Mouse (Mus musculus) heart, embryonic 11.5 days (tissue): ENCODE data around the gene C130026I21Rik. TPM values are rescaled to one million over a fixed set of nuclear protein-coding genes. Genes with fewer than 3 reads are reported as not detected.
"Not testable (repeated sequence)": the region's sequence is repeated elsewhere in the genome, so short reads cannot be mapped to it uniquely, and the experiment has no call there.

Experiments
- ATAC-seq: fragments of 200-750 bp; cut with Nextera tagmentation; replicated peaks from 2 replicates; pipeline ENCODE4 v1.8.0; 2017; ENCODE audit warnings: moderate library complexity; ENCODE audit not compliant: insufficient number of reproducible peaks, low FRiP score, low TSS enrichment
- H3K27ac ChIP-seq: fragments of 300-500 bp; sonication (generic); 2 replicates; pipeline ENCODE4 v1.5.1; 2014; ENCODE audit warnings: mild to moderate bottlenecking, low read depth, low read length
- H3K27me3 ChIP-seq: fragments of 300-500 bp; sonication (generic); 2 replicates; pipeline ENCODE4 v1.6.1; 2014; ENCODE audit warnings: mild to moderate bottlenecking, low read length, mixed read lengths; ENCODE audit not compliant: control insufficient read depth, insufficient read depth
- H3K36me3 ChIP-seq: fragments of 300-500 bp; sonication (generic); 2 replicates; pipeline ENCODE4 v1.6.1; 2014; ENCODE audit warnings: mild to moderate bottlenecking, low read length, moderate library complexity, mixed read lengths; ENCODE audit not compliant: control insufficient read depth, insufficient read depth
- H3K4me1 ChIP-seq: fragments of 300-500 bp; sonication (generic); 2 replicates; pipeline ENCODE4 v1.6.1; 2014; ENCODE audit warnings: low read length; ENCODE audit not compliant: control insufficient read depth, insufficient read depth
- H3K4me2 ChIP-seq: fragments of 300-500 bp; sonication (generic); 2 replicates; pipeline ENCODE4 v1.6.1; 2014; ENCODE audit warnings: mild to moderate bottlenecking, moderate library complexity
- H3K4me3 ChIP-seq: fragments of 300-500 bp; sonication (generic); 2 replicates; pipeline ENCODE4 v1.5.1; 2014; ENCODE audit warnings: low read depth, low read length
- H3K9ac ChIP-seq: fragments of 300-500 bp; sonication (generic); 2 replicates; pipeline ENCODE4 v1.6.1; 2014; ENCODE audit warnings: mild to moderate bottlenecking, low read depth, low read length, moderate library complexity
- H3K9me3 ChIP-seq: fragments of 300-500 bp; sonication (generic); replicated peaks from 2 replicates; pipeline ENCODE4 v1.6.1; 2016; ENCODE audit warnings: low read length; ENCODE audit not compliant: control insufficient read depth
- WGBS: fragments of 180-500 bp; shearing (Covaris S2); extraction: QIAGEN DNeasy Blood & Tissue Kit; methylation state at CpG from one replicate; pipeline ENCODE4 v1.1.7; 2014; ENCODE audit not compliant: insufficient replicate concordance; 5-methylcytosine and 5-hydroxymethylcytosine counted together
- polyA plus RNA-seq: library from polyadenylated mRNA; unstranded; fragments of >200 nt; fragmentation: Nextera tagmentation; extraction: Ambion mirVana; gene quantifications from 2 replicates; pipeline ENCODE4 v1.2.1, GENCODE M21; 2014

C130026I21Rik gene
- polyA plus RNA-seq, 1 experiment from 2014 or later: not detected

GRCm38 (mm10) chr1:85244941-85245340 is 25.4 kb downstream of the C130026I21Rik start:
- 66% methylated on average over 3 of the region's 4 CpGs for WGBS
- not testable (repeated sequence) for H3K9ac ChIP-seq

GRCm38 (mm10) chr1:85243023-85243422 is 27.3 kb downstream of the C130026I21Rik start:
- not testable (repeated sequence) for H3K4me3 ChIP-seq, H3K27ac ChIP-seq, H3K4me2 ChIP-seq, H3K9ac ChIP-seq, H3K4me1 ChIP-seq, ATAC-seq, H3K36me3 ChIP-seq, H3K27me3 ChIP-seq
- WGBS: 59% methylated on average over 2 of the region's 2 CpGs
- H3K9me3 ChIP-seq: peaks cover 33% of the 10 kb centered on the region

More at GRCm38 (mm10) chr1:85244941-85245340, 25.4 kb downstream of the C130026I21Rik start:
- not testable (repeated sequence) for H3K4me3 ChIP-seq, H3K27me3 ChIP-seq, H3K4me1 ChIP-seq, H3K4me2 ChIP-seq, ATAC-seq, H3K36me3 ChIP-seq, H3K27ac ChIP-seq
- H3K9me3 ChIP-seq: peaks cover 28% of the 10 kb centered on the region

GRCm38 (mm10) chr1:85239018-85239775 is 31.2 kb downstream of the C130026I21Rik start:
- not testable (repeated sequence) for ATAC-seq, H3K9ac ChIP-seq, H3K4me2 ChIP-seq, H3K4me1 ChIP-seq, H3K27me3 ChIP-seq, H3K36me3 ChIP-seq, H3K4me3 ChIP-seq, H3K27ac ChIP-seq
- WGBS: 67% methylated on average over 4 of the region's 4 CpGs
- H3K9me3 ChIP-seq: peaks cover 20% of the 10 kb centered on the region

- not testable (repeated sequence) for H3K27ac ChIP-seq, H3K27me3 ChIP-seq, H3K4me2 ChIP-seq, H3K36me3 ChIP-seq, H3K4me1 ChIP-seq, H3K9ac ChIP-seq, ATAC-seq, H3K4me3 ChIP-seq, H3K9me3 ChIP-seq
- WGBS: 38% methylated on average over 1 of the region's 2 CpGs
These were observed 63.8 kb downstream of the C130026I21Rik start for GRCm38 (mm10) chr1:85206531-85206930.

- not testable (repeated sequence) for H3K9ac ChIP-seq, H3K4me2 ChIP-seq, H3K9me3 ChIP-seq, H3K4me1 ChIP-seq, H3K4me3 ChIP-seq, H3K27ac ChIP-seq, H3K27me3 ChIP-seq, ATAC-seq, H3K36me3 ChIP-seq
- 70% methylated on average over 3 of the region's 4 CpGs for WGBS
These were observed 70.8 kb downstream of the C130026I21Rik start for GRCm38 (mm10) chr1:85199523-85199922.

GRCm38 (mm10) chr1:85198647-85199350 is 71.6 kb downstream of the C130026I21Rik start:
- H3K36me3 ChIP-seq, H3K4me2 ChIP-seq, ATAC-seq, H3K4me1 ChIP-seq, H3K27me3 ChIP-seq, H3K9ac ChIP-seq, H3K4me3 ChIP-seq, H3K9me3 ChIP-seq, H3K27ac ChIP-seq: not testable (repeated sequence)

GRCm38 (mm10) chr1:85196732-85197131 is 73.6 kb downstream of the C130026I21Rik start:
- not testable (repeated sequence) for H3K36me3 ChIP-seq, H3K4me2 ChIP-seq, H3K9me3 ChIP-seq, ATAC-seq, H3K27me3 ChIP-seq, H3K27ac ChIP-seq, H3K9ac ChIP-seq, H3K4me1 ChIP-seq, H3K4me3 ChIP-seq
- WGBS: 57% methylated on average over 4 of the region's 4 CpGs

- not testable (repeated sequence) for H3K27ac ChIP-seq, H3K36me3 ChIP-seq, H3K27me3 ChIP-seq, ATAC-seq, H3K4me3 ChIP-seq, H3K9me3 ChIP-seq, H3K4me1 ChIP-seq, H3K4me2 ChIP-seq, H3K9ac ChIP-seq
- WGBS: 65% methylated on average over 5 of the region's 5 CpGs
These were observed 76.6 kb downstream of the C130026I21Rik start for GRCm38 (mm10) chr1:85193761-85194160.

GRCm38 (mm10) chr1:85181981-85182380 is 88.4 kb downstream of the C130026I21Rik start:
- ATAC-seq, H3K4me2 ChIP-seq, H3K27ac ChIP-seq, H3K9me3 ChIP-seq, H3K27me3 ChIP-seq, H3K9ac ChIP-seq, H3K4me1 ChIP-seq, H3K4me3 ChIP-seq, H3K36me3 ChIP-seq: not testable (repeated sequence)
- WGBS: 70% methylated on average over 1 of the region's 3 CpGs
